Mouse (Mus musculus) hindbrain, embryonic 16.5 days (tissue): ENCODE measurements around the gene Ubn2. TPM values are rescaled to one million over a fixed set of nuclear protein-coding genes. Genes with fewer than 3 reads are reported as not detected.
"Not testable (repeated sequence)": the region's sequence is repeated elsewhere in the genome, so short reads cannot be mapped to it uniquely, and the experiment has no call there.

ENCODE experiments used
- ATAC-seq: fragments of 200-750 bp; cut with Nextera tagmentation; 2 replicates; pipeline ENCODE4 v1.8.0; 2017; ENCODE audit warnings: moderate TSS enrichment, moderate library complexity
- H3K27ac ChIP-seq: fragments of 300-500 bp; sonication (generic); 2 replicates; pipeline ENCODE4 v1.5.1; 2014; ENCODE audit warnings: low read depth, mild to moderate bottlenecking, control low read depth, low read length, moderate library complexity
- H3K27me3 ChIP-seq: fragments of 300-500 bp; sonication (generic); replicated peaks from 2 replicates; pipeline ENCODE4 v1.6.1; 2014; ENCODE audit warnings: low read length; ENCODE audit not compliant: control insufficient read depth, insufficient read depth
- H3K36me3 ChIP-seq: fragments of 300-500 bp; sonication (generic); 2 replicates; pipeline ENCODE4 v1.6.1; 2014; ENCODE audit warnings: mild to moderate bottlenecking, low read length, moderate library complexity, mixed read lengths; ENCODE audit not compliant: control insufficient read depth, insufficient read depth
- H3K4me1 ChIP-seq: fragments of 300-500 bp; sonication (generic); 2 replicates; pipeline ENCODE4 v1.6.1; 2014; ENCODE audit warnings: low read depth, low read length; ENCODE audit not compliant: control insufficient read depth, insufficient read depth
- H3K4me2 ChIP-seq: fragments of 300-500 bp; sonication (generic); 2 replicates; pipeline ENCODE4 v1.6.1; 2014; ENCODE audit warnings: mild to moderate bottlenecking, low read length, control low read depth, moderate library complexity
- H3K4me3 ChIP-seq: fragments of 300-500 bp; sonication (generic); 2 replicates; pipeline ENCODE4 v1.5.1; 2014; ENCODE audit warnings: mild to moderate bottlenecking, low read length, control low read depth, moderate library complexity
- H3K9ac ChIP-seq: fragments of 300-500 bp; sonication (generic); 2 replicates; pipeline ENCODE4 v1.6.1; 2014; ENCODE audit warnings: low read depth, mild to moderate bottlenecking, control low read depth, low read length, moderate library complexity
- H3K9me3 ChIP-seq: fragments of 300-500 bp; sonication (generic); 2 replicates; pipeline ENCODE4 v1.6.1; 2014; ENCODE audit warnings: mild to moderate bottlenecking, low read length, moderate library complexity; ENCODE audit not compliant: control insufficient read depth
- WGBS: fragments of 180-500 bp; shearing (Covaris S2); extraction: QIAGEN DNeasy Blood & Tissue Kit; methylation state at CpG from one replicate; pipeline ENCODE4 v1.1.7; 2014; 5-methylcytosine and 5-hydroxymethylcytosine counted together
- polyA plus RNA-seq: library from polyadenylated mRNA; unstranded; fragments of >200 nt; fragmentation: Nextera tagmentation; extraction: Ambion mirVana; gene quantifications from 2 replicates; pipeline ENCODE4 v1.2.1, GENCODE M21; 2015

The Ubn2 gene
- polyA plus RNA-seq, 1 experiment from 2014 or later, result 16.3 TPM

GRCm38 (mm10) chr6:38532500-38533420 is 99.0 kb downstream of the Ubn2 start:
- Histone ChIP-seq H3K27me3 (no peaks in the 10 kb centered on the region), H3K4me2 (peak overlapping the region; percentile 84), H3K9ac (peak overlapping the region; percentile 73), H3K4me3 (peak overlapping the region; percentile 78), H3K27ac (peak overlapping the region; percentile 90), H3K36me3 (no peaks in the 10 kb centered on the region), H3K4me1 (peaks cover 12% of the 10 kb centered on the region), H3K9me3 (no peaks in the 10 kb centered on the region)
- peak; percentile 46 for ATAC-seq
- WGBS, result 6% methylated on average over 25 of the region's 25 CpGs

DNA sequence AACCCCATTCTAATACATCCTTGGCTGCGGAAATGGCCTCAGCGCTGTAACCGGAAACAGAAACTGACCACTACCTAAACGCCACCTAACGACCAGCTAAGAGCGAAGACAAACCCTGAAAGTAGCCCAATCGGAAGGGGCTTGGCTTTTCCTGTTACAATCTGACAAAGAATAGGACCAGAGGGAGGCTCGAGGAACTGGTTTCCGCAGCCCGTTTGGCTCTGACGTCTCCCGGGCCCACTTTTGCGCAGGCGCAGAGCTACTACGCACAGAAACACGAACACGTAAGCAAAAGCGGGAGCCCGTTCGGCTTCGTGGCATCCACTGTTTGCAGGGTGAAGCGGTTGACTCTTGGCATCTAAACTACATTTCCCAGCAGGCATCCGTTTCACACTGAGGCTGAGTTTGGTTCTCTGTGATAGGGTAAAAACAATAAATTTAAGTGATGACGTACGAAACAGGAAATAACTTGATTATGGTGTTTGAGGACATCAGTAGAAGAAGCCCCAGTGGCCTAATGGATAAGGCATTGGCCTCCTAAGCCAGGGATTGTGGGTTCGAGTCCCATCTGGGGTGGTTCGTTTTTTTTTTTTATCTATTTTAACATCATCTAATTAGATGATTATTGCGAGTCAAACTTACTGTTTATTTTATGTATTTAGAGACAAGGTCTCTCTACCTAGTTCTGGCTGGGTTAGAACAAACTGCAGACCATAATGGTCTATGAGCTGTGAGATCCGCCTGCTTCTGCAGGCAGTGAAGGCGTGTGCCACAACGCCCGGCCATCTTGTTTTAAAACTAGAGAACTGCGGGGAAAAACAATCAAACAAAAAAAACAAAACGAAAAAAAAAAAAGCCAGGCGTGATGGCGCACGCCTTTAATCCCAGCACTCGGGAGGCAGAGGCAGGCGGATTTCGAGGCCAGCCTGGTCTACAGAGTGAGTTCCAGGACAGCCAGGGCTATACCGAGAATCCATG is 100.0 kb downstream of the Ubn2 start, which contains the start of gene Fmc1:
Gene Fmc1, plus strand, starts transcription at position 75 of the 978 bp plus-strand sequence.
- peak; percentile 92 for ATAC-seq
- H3K27me3 ChIP-seq, result no peaks in the 10 kb centered on the region
- H3K9ac ChIP-seq, result peak within 1 kb of the TSS; percentile 90
- H3K27ac ChIP-seq, result peak within 1 kb of the TSS; percentile 99
- H3K4me2 ChIP-seq, result peak within 1 kb of the TSS; percentile 84
- H3K9me3 ChIP-seq, result no peaks in the 10 kb centered on the region
- H3K4me3 ChIP-seq, result peak within 1 kb of the TSS; percentile 78
- H3K4me1 ChIP-seq, result peaks cover 12% of the 10 kb centered on the region
- 6% methylated on average over 41 of the region's 41 CpGs for WGBS
- no peaks in the 10 kb centered on the region for H3K36me3 ChIP-seq

GRCm38 (mm10) chr6:38534640-38535365 is 101.1 kb downstream of the Ubn2 start:
- Histone ChIP-seq H3K27me3 (no peaks in the 10 kb centered on the region), H3K4me1 (peaks cover 12% of the 10 kb centered on the region), H3K36me3 (no peaks in the 10 kb centered on the region), H3K9me3 (no peaks in the 10 kb centered on the region), H3K9ac (peak overlapping the region; percentile 90), H3K27ac (peak overlapping the region; percentile 99), H3K4me2 (peak overlapping the region; percentile 53), H3K4me3 (peak overlapping the region; percentile 78)
- WGBS, result under 1% methylated on average over 53 of the region's 53 CpGs
- peak; percentile 71 for ATAC-seq

DNA sequence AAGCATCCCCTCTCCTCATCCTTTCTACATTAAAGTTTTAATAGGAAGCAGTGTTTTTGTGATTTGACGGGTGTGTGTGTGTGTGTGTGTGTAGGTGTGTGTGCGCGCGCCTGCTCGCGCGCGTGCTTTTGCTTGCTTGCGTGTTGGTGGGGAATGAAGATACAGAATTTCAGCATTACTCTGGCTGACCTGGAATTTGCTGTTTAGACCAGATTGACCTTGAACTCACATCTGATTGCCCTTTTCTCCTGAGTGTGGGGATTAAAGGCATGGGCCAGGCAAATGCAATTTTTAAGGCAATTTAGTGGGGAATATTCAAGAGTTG is 101.6 kb downstream of the Ubn2 start:
- H3K27ac ChIP-seq, result peak overlapping the region; percentile 99
- H3K4me3 ChIP-seq, result peak overlapping the region; percentile 78
- ATAC-seq, result no peak
- no peaks in the 10 kb centered on the region for H3K9me3 ChIP-seq
- peak overlapping the region; percentile 53 for H3K4me2 ChIP-seq
- no peaks in the 10 kb centered on the region for H3K27me3 ChIP-seq
- H3K36me3 ChIP-seq, result no peaks in the 10 kb centered on the region; the same call in 1 of the 2 replicates
- whole genome bisulfite sequencing, result 2% methylated on average over 9 of the region's 9 CpGs
- H3K9ac ChIP-seq, result peak overlapping the region; percentile 90
- H3K4me1 ChIP-seq, result peaks cover 12% of the 10 kb centered on the region

DNA sequence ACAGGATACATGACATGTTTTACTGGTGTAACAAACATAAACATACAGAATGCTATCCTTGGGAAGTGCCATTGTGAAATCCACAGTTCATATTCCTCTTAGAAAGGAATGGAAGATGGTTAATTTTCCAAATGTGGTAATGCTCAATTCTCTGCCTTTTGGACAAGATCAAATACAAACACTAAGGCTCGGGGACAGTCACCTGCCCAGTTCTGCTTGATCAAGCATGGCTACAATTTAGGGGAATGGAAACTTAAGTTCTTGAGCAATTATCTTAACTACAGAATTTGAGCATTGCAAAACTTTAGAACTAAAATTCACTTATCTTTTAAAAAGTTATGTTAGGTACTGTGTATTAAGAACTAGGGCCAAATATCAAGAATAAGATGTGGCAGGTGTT is 102.0 kb downstream of the Ubn2 start:
- 78% methylated on average over 1 of the region's 1 CpGs for WGBS
- H3K4me3 ChIP-seq, result peak overlapping the region; percentile 78
- peak overlapping the region; percentile 99; the same call in 1 of the 2 replicates for H3K27ac ChIP-seq
- peak overlapping the region; percentile 90; the same call in 1 of the 2 replicates for H3K9ac ChIP-seq
- no peaks in the 10 kb centered on the region for H3K27me3 ChIP-seq
- H3K36me3 ChIP-seq, result peaks cover 2% of the 10 kb centered on the region; the same call in 1 of the 2 replicates
- no peaks in the 10 kb centered on the region for H3K9me3 ChIP-seq
- peak overlapping the region; percentile 53 for H3K4me2 ChIP-seq
- H3K4me1 ChIP-seq, result peaks cover 12% of the 10 kb centered on the region
- ATAC-seq, result no peak

DNA sequence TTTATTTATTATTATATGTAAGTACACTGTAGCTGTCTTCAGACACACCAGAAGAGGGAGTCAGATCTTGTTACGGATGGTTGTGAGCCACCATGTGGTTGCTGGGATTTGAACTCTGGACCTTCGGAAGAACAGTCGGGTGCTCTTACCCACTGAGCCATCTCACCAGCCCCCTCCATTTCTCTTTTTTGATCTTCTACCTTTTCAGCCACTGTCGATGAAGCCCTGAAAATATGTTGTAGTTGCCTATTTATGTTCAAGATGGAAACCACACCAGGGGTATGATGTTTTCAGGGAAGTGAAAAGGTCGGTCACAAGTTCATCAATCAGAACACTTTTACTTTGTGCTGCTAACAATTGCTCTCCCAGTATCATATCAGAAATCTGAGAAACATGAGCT is 110.4 kb downstream of the Ubn2 start:
- H3K9me3 ChIP-seq, H3K27ac ChIP-seq, H3K4me3 ChIP-seq, H3K4me2 ChIP-seq, H3K27me3 ChIP-seq, H3K9ac ChIP-seq, H3K36me3 ChIP-seq, H3K4me1 ChIP-seq, ATAC-seq: not testable (repeated sequence)
- WGBS, result 89% methylated on average over 4 of the region's 5 CpGs

DNA sequence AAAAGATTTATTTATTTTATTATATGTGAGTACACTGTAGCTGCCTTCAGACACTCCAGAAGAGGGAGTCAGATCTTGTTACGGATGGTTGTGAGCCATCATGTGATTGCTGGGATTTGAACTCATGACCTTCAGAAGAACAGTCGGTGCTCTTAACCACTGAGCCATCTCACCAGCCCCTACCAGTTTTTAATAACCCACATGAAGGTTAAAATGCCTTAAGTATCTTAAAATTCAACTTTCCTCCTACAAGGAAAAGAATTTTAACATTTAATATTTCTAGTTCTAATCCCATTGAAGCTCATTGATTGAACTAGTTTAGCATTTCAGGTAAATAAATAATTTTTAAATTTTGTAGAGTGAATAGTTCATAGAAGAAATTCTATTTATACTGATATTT is 113.3 kb downstream of the Ubn2 start:
- ATAC-seq, H3K36me3 ChIP-seq: not testable (repeated sequence)

GRCm38 (mm10) chr6:38547707-38548106 is 114.0 kb downstream of the Ubn2 start:
- no peaks in the 10 kb centered on the region for H3K9me3 ChIP-seq
- H3K4me1 ChIP-seq, result peaks cover 2% of the 10 kb centered on the region; the same call in 1 of the 2 replicates
- H3K27ac ChIP-seq, result no peak overlapping the region
- no peak for ATAC-seq
- no peak overlapping the region for H3K9ac ChIP-seq
- WGBS, result 97% methylated on average over 1 of the region's 1 CpGs
- no peak overlapping the region for H3K4me2 ChIP-seq
- H3K27me3 ChIP-seq, result no peaks in the 10 kb centered on the region
- no peak overlapping the region for H3K4me3 ChIP-seq
- no peaks in the 10 kb centered on the region for H3K36me3 ChIP-seq

More for the DNA sequence above, 113.3 kb downstream of the Ubn2 start:
- H3K4me3 ChIP-seq, H3K27me3 ChIP-seq, H3K4me1 ChIP-seq, H3K9me3 ChIP-seq, H3K9ac ChIP-seq, H3K4me2 ChIP-seq, H3K27ac ChIP-seq: not testable (repeated sequence)
- WGBS, result 88% methylated on average over 2 of the region's 2 CpGs
